Mouse (Mus musculus) liver, embryonic 16.5 days (tissue): ENCODE measurements around the gene Has1. TPM values are rescaled to one million over a fixed set of nuclear protein-coding genes. Genes with fewer than 3 reads are reported as not detected.
A peak's percentile ranks its signal among the peaks of the same experiment; 100 is the strongest.

Experiments
- ATAC-seq: fragments of 200-750 bp; cut with Nextera tagmentation; 2 replicates; pipeline ENCODE4 v1.8.0; 2017; ENCODE audit warnings: low read depth, mild to moderate bottlenecking, moderate number of reproducible peaks, moderate library complexity
- H3K27ac ChIP-seq: fragments of 300-500 bp; sonication (generic); 2 replicates; pipeline ENCODE4 v1.5.1; 2014; ENCODE audit warnings: mild to moderate bottlenecking, low read length
- H3K27me3 ChIP-seq: fragments of 300-500 bp; sonication (generic); 2 replicates; pipeline ENCODE4 v1.6.1; 2014; ENCODE audit warnings: low read depth, low read length, mixed read lengths; ENCODE audit not compliant: control insufficient read depth, insufficient read depth
- H3K36me3 ChIP-seq: fragments of 300-500 bp; sonication (generic); 2 replicates; pipeline ENCODE4 v1.6.1; 2014; ENCODE audit warnings: mild to moderate bottlenecking; ENCODE audit not compliant: control insufficient read depth, insufficient read depth
- H3K4me1 ChIP-seq: fragments of 300-500 bp; sonication (generic); 2 replicates; pipeline ENCODE4 v1.6.1; 2014; ENCODE audit warnings: low read depth, low read length, mixed read lengths; ENCODE audit not compliant: control insufficient read depth
- H3K4me2 ChIP-seq: fragments of 300-500 bp; sonication (generic); 2 replicates; pipeline ENCODE4 v1.6.1; 2014; ENCODE audit warnings: low read depth, low read length, mixed read lengths
- H3K4me3 ChIP-seq: fragments of 300-500 bp; sonication (generic); 2 replicates; pipeline ENCODE4 v1.5.1; 2014; ENCODE audit warnings: low read depth, mild to moderate bottlenecking, low read length
- H3K9ac ChIP-seq: fragments of 300-500 bp; sonication (generic); 2 replicates; pipeline ENCODE4 v1.6.1; 2014; ENCODE audit warnings: low read depth, low read length
- H3K9me3 ChIP-seq: fragments of 300-500 bp; sonication (generic); replicated peaks from 2 replicates; pipeline ENCODE4 v1.6.1; 2016; ENCODE audit warnings: low read length; ENCODE audit not compliant: control insufficient read depth
- WGBS: fragments of 180-500 bp; shearing (Covaris S2); extraction: QIAGEN DNeasy Blood & Tissue Kit; methylation state at CpG from one replicate; pipeline ENCODE4 v1.1.7; 2014; ENCODE audit not compliant: insufficient replicate concordance; 5-methylcytosine and 5-hydroxymethylcytosine counted together
- polyA plus RNA-seq: library from polyadenylated mRNA; unstranded; fragments of >200 nt; fragmentation: Nextera tagmentation; extraction: Ambion mirVana; gene quantifications from 2 replicates; pipeline ENCODE4 v1.2.1, GENCODE M21; 2015

Has1 gene
- polyA plus RNA-seq, 1 experiment from 2014 or later: 0.05 TPM

DNA sequence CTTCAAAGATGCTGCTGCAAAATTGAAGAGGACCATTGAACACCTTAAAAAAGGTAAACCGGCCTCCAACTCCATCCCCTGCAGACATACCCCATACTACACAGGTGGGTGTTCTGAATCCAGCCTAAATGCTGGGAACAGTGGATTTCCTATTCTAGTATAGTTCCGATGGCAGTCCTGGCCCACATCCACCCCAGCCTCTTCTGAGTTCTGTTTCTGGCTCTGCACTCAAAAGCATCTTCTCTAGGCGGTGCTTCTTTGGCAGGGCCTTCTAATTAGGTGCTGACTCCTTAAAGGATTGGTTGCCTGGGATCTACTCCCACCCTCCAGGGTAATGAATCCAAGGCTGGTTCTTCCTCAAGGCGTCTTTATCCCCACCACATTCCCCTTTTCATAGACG is 18.9 kb downstream of the Has1 start:
- H3K27ac ChIP-seq: no peak overlapping the region
- no peaks in the 10 kb centered on the region for H3K9me3 ChIP-seq
- no peak overlapping the region for H3K4me2 ChIP-seq
- H3K27me3 ChIP-seq: no peaks in the 10 kb centered on the region
- H3K4me1 ChIP-seq: peaks cover 6% of the 10 kb centered on the region
- WGBS: 64% methylated on average over 5 of the region's 5 CpGs
- no peak overlapping the region for H3K9ac ChIP-seq
- H3K4me3 ChIP-seq: no peak overlapping the region
- H3K36me3 ChIP-seq: 0 out of 2 replicates have a peak, but pooled peaks cover 2% of the 10 kb centered on the region
- ATAC-seq: no peak

GRCm38 (mm10) chr17:17834896-17835295 is 20.1 kb downstream of the Has1 start:
- Histone ChIP-seq H3K4me2 (no peak overlapping the region), H3K27me3 (no peaks in the 10 kb centered on the region), H3K4me3 (no peak overlapping the region), H3K27ac (no peak overlapping the region), H3K4me1 (peaks cover 6% of the 10 kb centered on the region), H3K9ac (no peak overlapping the region), H3K9me3 (no peaks in the 10 kb centered on the region), H3K36me3 (no peaks in the 10 kb centered on the region)
- ATAC-seq: no peak
- 9% methylated on average over 1 of the region's 1 CpGs for WGBS

- H3K27me3 ChIP-seq: peaks cover 19% of the 10 kb centered on the region
- no peaks in the 10 kb centered on the region; the same call in 1 of the 2 replicates for H3K4me1 ChIP-seq
- WGBS: 55% methylated on average over 7 of the region's 7 CpGs
- no peaks in the 10 kb centered on the region for H3K36me3 ChIP-seq
- H3K9ac ChIP-seq: no peak overlapping the region
- no peak for ATAC-seq
- no peaks in the 10 kb centered on the region for H3K9me3 ChIP-seq
- H3K4me3 ChIP-seq: no peak overlapping the region
- H3K4me2 ChIP-seq: no peak overlapping the region
- H3K27ac ChIP-seq: no peak overlapping the region
These were observed 24.3 kb downstream of the Has1 start for GRCm38 (mm10) chr17:17830731-17831130.

DNA sequence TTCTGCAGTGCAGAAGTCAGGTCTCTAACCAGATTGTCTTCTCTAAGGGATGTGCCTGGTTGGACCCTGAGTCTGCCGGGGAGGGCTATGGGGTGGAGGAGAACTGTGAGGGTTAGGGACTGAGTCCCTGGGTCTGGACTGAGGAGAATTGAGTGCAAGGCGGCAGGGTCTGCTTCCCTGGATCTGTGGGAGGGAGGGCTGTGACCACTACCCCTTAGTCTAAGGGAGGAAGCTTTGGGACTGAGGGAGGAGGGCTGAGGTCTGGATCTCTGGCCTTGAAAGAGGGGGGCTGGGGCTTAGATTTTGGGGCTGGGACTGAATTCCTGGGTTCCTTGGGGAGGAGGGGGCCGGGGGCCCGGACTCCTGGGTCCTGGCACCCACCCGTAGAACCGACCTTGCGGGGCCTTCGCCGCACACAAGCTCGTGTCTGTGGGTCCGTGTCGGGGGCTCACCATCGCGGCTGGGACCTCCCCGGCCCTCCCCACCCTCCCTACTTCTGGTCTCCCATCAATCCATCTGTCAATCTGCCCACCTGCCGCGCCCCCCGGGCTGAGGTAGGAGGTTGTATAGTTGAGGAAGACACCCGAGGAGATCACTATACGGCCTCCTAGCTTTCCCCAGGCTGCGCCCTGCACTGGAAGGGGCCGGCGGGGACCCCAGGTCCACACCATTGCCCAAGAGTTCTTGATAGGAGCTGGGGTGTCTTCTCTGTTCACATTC is 25.0 kb downstream of the Has1 start:
- H3K27ac ChIP-seq: no peak overlapping the region
- 0 out of 2 replicates have a peak overlapping the region, but pooled peaks have one; percentile 3 for H3K4me2 ChIP-seq
- no peak overlapping the region for H3K9ac ChIP-seq
- no peak for ATAC-seq
- no peaks in the 10 kb centered on the region; the same call in 1 of the 2 replicates for H3K4me1 ChIP-seq
- H3K36me3 ChIP-seq: no peaks in the 10 kb centered on the region
- H3K9me3 ChIP-seq: no peaks in the 10 kb centered on the region
- WGBS: 60% methylated on average over 22 of the region's 23 CpGs
- peaks cover 21% of the 10 kb centered on the region for H3K27me3 ChIP-seq
- H3K4me3 ChIP-seq: no peak overlapping the region

DNA sequence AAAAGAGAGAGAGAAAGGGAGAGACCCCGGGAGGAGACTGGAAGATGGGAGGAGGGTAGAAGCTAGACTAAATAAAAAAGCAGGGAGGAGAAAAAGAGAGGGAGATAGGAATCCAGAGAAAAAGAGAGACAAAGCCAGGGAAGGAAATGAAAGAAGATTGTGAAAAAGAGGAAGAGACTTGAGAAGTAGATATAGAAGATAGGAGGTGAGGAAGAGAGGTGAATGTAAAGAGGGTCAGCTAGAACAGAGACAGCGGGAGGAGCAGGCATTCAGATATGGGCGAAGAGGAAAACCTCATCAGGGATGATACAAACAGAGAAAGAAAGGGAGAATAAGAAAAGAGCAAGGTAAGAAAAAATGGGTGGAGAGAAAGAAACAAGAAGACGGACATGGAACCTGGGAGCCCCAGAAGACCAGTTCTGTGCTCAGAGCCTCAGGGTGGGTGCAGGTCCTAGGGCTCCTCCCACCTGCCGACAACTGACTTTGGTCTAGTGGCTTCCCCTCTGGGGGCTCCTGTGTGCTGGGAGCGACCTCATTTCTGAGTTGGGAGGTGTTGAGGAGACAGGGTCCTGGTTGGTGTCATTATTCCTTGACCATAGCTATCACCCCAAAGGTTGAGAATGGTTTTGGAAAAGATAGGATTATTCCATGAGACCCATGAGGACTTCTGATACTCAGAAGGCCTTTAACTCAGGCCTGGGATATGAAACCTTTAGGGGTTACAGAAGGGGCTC is 25.8 kb downstream of the Has1 start:
- peak overlapping the region; percentile 61 for H3K4me3 ChIP-seq
- no peaks in the 10 kb centered on the region; the same call in 1 of the 2 replicates for H3K4me1 ChIP-seq
- H3K27me3 ChIP-seq: peaks cover 21% of the 10 kb centered on the region
- peak overlapping the region; percentile 50 for H3K4me2 ChIP-seq
- H3K36me3 ChIP-seq: no peaks in the 10 kb centered on the region
- 12% methylated on average over 6 of the region's 6 CpGs for WGBS
- no peak overlapping the region for H3K27ac ChIP-seq
- H3K9ac ChIP-seq: no peak overlapping the region; the same call in 1 of the 2 replicates
- no peak for ATAC-seq
- no peaks in the 10 kb centered on the region for H3K9me3 ChIP-seq

DNA sequence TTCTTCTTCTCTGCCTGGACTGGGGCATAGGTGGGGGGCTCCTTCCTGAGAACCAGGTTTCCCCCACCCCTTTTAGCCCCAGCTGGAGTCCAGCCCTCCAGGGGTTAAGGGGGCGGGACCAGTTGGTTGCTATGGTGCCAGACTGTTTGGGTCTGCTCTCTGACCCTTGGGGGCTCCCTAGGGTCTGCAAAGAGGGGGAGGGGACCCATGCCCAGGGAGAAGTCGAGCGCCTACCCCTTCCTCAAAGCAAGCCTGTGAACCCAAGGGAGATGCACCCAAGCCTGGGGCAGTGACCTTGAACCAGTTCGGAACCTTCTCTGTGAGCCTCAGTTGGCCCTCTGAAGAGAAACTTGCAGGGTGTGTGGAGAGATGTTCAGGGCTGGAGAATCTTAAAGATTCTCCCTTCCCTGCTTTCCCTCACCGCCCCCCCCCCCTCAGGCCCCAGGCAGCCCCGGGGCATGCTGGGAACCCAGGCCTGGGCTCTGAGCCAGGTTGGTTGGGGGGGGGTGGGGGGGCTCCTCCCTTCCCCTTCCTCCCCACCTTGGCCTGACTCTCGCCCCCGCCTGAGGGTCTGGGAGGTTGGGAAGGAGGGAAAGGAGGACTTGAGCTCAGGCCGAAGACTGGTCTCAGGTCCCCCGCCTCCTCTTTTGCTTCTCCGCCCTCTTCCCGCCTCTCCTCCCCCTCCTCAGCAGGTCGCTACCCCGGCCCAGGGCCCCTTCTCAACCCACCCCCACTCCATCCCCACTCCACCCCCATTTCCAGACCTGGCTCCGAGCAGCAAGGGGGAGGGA is 26.6 kb downstream of the Has1 start:
- peak overlapping the region; percentile 50 for H3K4me2 ChIP-seq
- no peaks in the 10 kb centered on the region; the same call in 1 of the 2 replicates for H3K4me1 ChIP-seq
- H3K9me3 ChIP-seq: no peaks in the 10 kb centered on the region
- peak overlapping the region; percentile 78; the same call in 1 of the 2 replicates for H3K27ac ChIP-seq
- peaks cover 21% of the 10 kb centered on the region for H3K27me3 ChIP-seq
- H3K4me3 ChIP-seq: peak overlapping the region; percentile 61
- H3K9ac ChIP-seq: peak overlapping the region; percentile 33
- no peaks in the 10 kb centered on the region for H3K36me3 ChIP-seq
- 7% methylated on average over 10 of the region's 15 CpGs for WGBS
- peak; percentile 4; the same call in 1 of the 2 replicates for ATAC-seq

GRCm38 (mm10) chr17:17827658-17828190 is 27.3 kb downstream of the Has1 start:
- Histone ChIP-seq H3K9me3 (no peaks in the 10 kb centered on the region), H3K27me3 (peaks cover 21% of the 10 kb centered on the region), H3K4me2 (peak overlapping the region; percentile 50), H3K36me3 (no peaks in the 10 kb centered on the region), H3K4me1 (no peaks in the 10 kb centered on the region; the same call in 1 of the 2 replicates), H3K27ac (peak overlapping the region; percentile 78), H3K4me3 (peak overlapping the region; percentile 61), H3K9ac (peak overlapping the region; percentile 33)
- WGBS: under 1% methylated on average over 12 of the region's 13 CpGs
- peak; percentile 73 for ATAC-seq

DNA sequence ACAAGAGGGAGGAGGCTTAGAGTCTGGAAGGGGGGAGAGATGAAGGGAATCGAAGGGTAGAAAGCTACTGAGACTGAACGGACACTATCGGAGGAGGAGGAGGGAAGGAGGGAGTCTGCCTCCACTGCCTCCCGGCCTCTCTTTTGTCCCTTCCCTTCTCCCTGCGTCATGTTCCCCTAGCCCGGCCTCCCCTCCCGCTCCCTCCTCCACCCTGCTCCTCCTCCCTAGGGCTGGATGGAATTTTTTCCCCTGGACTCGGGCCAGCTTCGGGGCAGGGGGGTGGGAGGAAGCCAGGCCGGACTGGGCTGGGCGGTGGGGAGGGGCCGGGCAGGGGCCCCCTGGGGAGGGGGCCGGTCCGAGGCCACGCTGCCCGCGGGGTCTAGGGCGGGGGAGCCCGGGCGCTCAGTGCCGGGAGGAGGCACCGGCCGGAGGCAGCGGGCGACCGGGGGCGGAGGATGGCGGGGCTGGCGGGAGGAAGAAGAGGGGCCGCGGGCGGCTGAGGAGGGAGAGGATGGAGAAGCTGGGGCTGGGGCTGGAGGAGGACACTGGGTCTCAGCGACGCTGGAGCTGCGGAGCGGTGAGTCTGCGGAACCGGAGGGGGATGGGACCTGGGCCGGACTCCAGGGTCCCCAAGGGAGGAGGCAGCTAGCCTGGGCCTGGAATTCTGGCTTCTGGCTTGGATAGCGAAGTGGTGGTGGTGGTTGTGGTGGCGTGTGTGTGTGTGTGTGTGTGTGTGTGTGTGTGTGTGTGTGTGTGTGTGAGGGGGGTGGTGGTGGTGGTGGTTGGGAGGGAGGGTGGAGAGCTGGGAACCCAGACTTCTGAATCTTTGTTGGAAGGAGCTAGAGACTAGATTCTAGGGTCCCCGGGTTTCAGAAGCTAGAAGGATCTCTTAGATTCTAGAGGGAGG is 28.0 kb downstream of the Has1 start, which contains the start of gene Spaca6:
Gene Spaca6, plus strand, starts transcription at position 408 of the 907 bp plus-strand sequence.
- no peaks in the 10 kb centered on the region for H3K36me3 ChIP-seq
- ATAC-seq: peak; percentile 82
- H3K9me3 ChIP-seq: no peaks in the 10 kb centered on the region
- WGBS: under 1% methylated on average over 36 of the region's 42 CpGs
- peak within 1 kb of the TSS; percentile 50 for H3K4me2 ChIP-seq
- peak within 1 kb of the TSS; percentile 61 for H3K4me3 ChIP-seq
- H3K27ac ChIP-seq: peak within 1 kb of the TSS; percentile 78
- H3K4me1 ChIP-seq: no peaks in the 10 kb centered on the region; the same call in 1 of the 2 replicates
- peak within 1 kb of the TSS; percentile 49 for H3K9ac ChIP-seq
- H3K27me3 ChIP-seq: peaks cover 21% of the 10 kb centered on the region
